Mouse (Mus musculus) G1E (cell line): ENCODE results near the gene Fgd5.

ENCODE experiments used
- CTCF ChIP-seq: IDR thresholded peaks from 2 replicates; pipeline ENCODE4 v1.5.1; 2012; ENCODE audit warnings: low read depth, low read length, inconsistent platforms, mixed read lengths
- GATA1 ChIP-seq: IDR thresholded peaks from 2 replicates; pipeline ENCODE4 v1.6.1; 2012; ENCODE audit warnings: borderline replicate concordance, low read length, inconsistent platforms, mixed read lengths

- TF ChIP-seq CTCF (no peak), GATA1 (no peak)
These were observed 38.1 kb downstream of the Fgd5 start for GRCm38 (mm10) chr6:92016738-92017137.
